Mouse (Mus musculus) embryonic facial prominence, embryonic 13.5 days (tissue): ENCODE measurements at regions not wholly inside any gene's neighbourhood (a gene's known extent, or its start where the extent isn't known, plus 50 kb on each side); places are given as distances from the start of the nearest gene placed in this dataset.

Experiments
- ATAC-seq: fragments of 200-750 bp; cut with Nextera tagmentation; 2 replicates; pipeline ENCODE4 v1.8.0; 2017; ENCODE audit warnings: low read depth; ENCODE audit not compliant: insufficient number of reproducible peaks, insufficient read depth, low FRiP score, low TSS enrichment
- H3K27ac ChIP-seq: fragments of 300-500 bp; sonication (generic); 2 replicates; pipeline ENCODE4 v1.5.1; 2015; ENCODE audit warnings: moderate library complexity, mild to moderate bottlenecking, inconsistent platforms
- H3K27me3 ChIP-seq: fragments of 300-500 bp; sonication (generic); 2 replicates; pipeline ENCODE4 v1.6.1; 2015; ENCODE audit warnings: mild to moderate bottlenecking, inconsistent platforms
- H3K36me3 ChIP-seq: fragments of 300-500 bp; sonication (generic); 2 replicates; pipeline ENCODE4 v1.6.1; 2015; ENCODE audit warnings: mild to moderate bottlenecking, inconsistent platforms
- H3K4me1 ChIP-seq: fragments of 300-500 bp; sonication (generic); 2 replicates; pipeline ENCODE4 v1.6.1; 2015; ENCODE audit warnings: inconsistent platforms
- H3K4me2 ChIP-seq: fragments of 300-500 bp; sonication (generic); 2 replicates; pipeline ENCODE4 v1.6.1; 2015; ENCODE audit warnings: moderate library complexity, mild to moderate bottlenecking, inconsistent platforms
- H3K4me3 ChIP-seq: fragments of 300-500 bp; sonication (generic); 2 replicates; pipeline ENCODE4 v1.5.1; 2015; ENCODE audit warnings: mild to moderate bottlenecking, inconsistent platforms
- H3K9ac ChIP-seq: fragments of 300-500 bp; sonication (generic); 2 replicates; pipeline ENCODE4 v1.6.1; 2015; ENCODE audit warnings: mild to moderate bottlenecking, inconsistent platforms
- H3K9me3 ChIP-seq: fragments of 300-500 bp; sonication (generic); 2 replicates; pipeline ENCODE4 v1.6.1; 2016; ENCODE audit warnings: inconsistent platforms
- WGBS: fragments of 180-500 bp; shearing (Covaris S2); methylation state at CpG from one replicate; pipeline ENCODE4 v1.1.7; 2015; ENCODE audit warnings: mixed read lengths; 5-methylcytosine and 5-hydroxymethylcytosine counted together

DNA sequence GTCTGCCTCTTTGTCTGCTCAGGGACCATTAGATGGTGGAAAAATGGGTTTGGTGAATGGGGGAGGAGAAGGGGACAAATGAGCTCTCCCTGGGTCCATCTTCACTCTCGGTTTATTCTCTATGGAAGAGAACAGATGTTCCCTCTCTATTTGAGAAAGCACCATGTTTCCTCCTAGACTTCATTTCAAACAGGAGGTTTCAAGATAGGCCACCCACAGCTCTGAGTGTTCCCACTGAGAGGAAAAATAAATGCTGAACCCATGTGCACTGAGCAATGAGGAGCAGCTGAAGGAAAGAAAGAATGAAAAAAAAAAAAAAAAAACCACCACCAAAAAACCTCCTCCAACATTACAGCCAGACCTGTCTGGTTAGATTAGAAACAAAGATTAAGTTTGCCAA, 799.2 kb downstream of the Kcnj2 start:
- no peak for ATAC-seq
- 51% methylated on average over 1 of the region's 1 CpGs for WGBS
- Histone ChIP-seq H3K9ac (no peak overlapping the region), H3K27ac (no peak overlapping the region), H3K9me3 (no peaks in the 10 kb centered on the region), H3K36me3 (no peaks in the 10 kb centered on the region), H3K4me1 (no peaks in the 10 kb centered on the region), H3K27me3 (no peaks in the 10 kb centered on the region), H3K4me2 (no peak overlapping the region), H3K4me3 (no peak overlapping the region)

DNA sequence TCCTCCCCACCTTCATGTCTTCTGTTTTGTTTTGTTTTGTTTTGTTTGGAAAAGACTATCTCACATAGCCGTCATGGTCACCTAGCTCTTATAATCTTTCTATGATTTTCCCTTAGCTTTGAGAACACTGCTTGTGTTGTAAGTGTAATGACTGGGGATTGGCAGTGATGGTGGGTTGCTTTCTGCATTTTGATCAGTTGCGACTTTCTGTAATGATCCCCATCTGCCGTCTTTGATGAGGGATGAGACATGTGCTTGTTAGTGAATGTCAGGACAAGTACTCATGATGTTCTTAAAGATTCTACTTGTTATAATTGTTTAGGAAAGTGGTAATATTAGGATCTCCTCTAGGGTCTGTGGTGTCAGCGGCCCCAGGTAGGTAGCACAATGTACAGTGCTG, 809.4 kb downstream of the Kcnj2 start:
- H3K4me2 ChIP-seq, result no peak overlapping the region
- H3K27me3 ChIP-seq, result no peaks in the 10 kb centered on the region
- WGBS, result 90% methylated on average over 4 of the region's 4 CpGs
- no peaks in the 10 kb centered on the region for H3K4me1 ChIP-seq
- no peaks in the 10 kb centered on the region for H3K9me3 ChIP-seq
- H3K36me3 ChIP-seq, result no peaks in the 10 kb centered on the region
- H3K27ac ChIP-seq, result no peak overlapping the region
- H3K9ac ChIP-seq, result no peak overlapping the region
- no peak for ATAC-seq
- no peak overlapping the region for H3K4me3 ChIP-seq

DNA sequence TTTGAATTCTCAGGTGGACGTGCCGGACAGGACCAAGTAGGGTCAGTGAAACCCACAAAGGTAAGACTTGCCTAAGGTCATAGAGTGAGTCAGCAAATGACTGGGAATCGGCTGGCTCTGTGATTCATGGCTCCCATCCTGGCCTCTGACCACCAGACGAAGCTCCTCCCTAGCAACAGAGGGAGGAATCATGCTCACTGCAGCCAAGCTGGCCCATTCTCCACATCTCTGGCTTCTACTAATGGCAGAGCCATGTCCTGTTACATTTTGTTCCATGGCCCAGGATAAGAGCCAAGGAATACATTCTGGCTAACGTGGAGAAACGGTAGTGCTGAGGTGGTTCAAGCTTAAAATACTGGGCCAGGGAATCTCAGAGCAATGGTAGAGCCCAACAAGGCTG, 814.2 kb downstream of the Kcnj2 start:
- Histone ChIP-seq H3K4me1 (no peaks in the 10 kb centered on the region), H3K4me2 (no peak overlapping the region), H3K9ac (no peak overlapping the region), H3K27ac (no peak overlapping the region), H3K36me3 (no peaks in the 10 kb centered on the region), H3K9me3 (no peaks in the 10 kb centered on the region), H3K27me3 (peaks cover 2% of the 10 kb centered on the region; the same call in 1 of the 2 replicates), H3K4me3 (no peak overlapping the region)
- 89% methylated on average over 6 of the region's 6 CpGs for WGBS
- no peak for ATAC-seq

DNA sequence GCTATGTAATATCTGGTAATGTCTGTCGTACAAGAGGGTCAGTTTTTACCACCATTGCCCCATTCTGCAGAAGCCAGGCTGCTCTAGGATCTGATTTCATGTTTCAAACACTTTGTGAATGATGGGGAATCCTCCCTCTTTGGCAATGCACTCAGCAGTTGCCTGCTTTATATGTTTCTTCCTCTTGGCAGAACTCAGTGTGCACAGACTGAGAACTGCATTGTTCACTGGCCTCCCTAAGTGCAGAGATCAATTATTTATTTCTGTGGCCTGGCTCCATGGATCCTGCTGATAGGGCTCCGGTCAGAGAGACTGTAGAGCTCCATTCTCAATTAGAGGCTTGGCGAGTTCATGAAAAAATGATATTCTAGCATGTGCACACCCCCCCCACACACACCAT, 824.1 kb downstream of the Kcnj2 start:
- no peak for ATAC-seq
- no peak overlapping the region for H3K27ac ChIP-seq
- WGBS, result 75% methylated on average over 3 of the region's 3 CpGs

DNA sequence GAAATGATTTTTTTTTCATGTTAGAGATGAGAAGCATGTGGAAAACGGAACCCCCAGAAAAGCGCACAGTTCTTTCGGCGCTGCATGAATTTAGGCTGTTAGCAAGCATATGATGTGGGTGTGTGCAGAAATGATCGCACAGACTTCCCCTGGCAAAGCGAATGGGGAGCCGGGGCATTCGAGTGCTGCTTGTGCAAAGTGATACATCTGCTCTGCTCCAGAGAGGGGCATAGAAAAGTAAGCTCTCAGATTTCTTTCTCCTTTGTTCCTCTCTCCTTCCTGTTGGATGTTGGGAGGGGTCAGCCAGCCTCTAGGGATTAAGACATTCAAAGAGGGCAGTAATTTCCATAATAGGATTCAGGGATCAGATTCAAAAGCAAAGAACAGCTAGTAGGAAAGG, 827.9 kb downstream of the Kcnj2 start:
- WGBS, result 4% methylated on average over 8 of the region's 8 CpGs
- no peak overlapping the region for H3K4me3 ChIP-seq
- ATAC-seq, result no peak
- no peaks in the 10 kb centered on the region for H3K36me3 ChIP-seq
- H3K4me1 ChIP-seq, result peaks cover 23% of the 10 kb centered on the region
- no peaks in the 10 kb centered on the region for H3K9me3 ChIP-seq
- H3K27ac ChIP-seq, result no peak overlapping the region
- peak overlapping the region; percentile 42 for H3K4me2 ChIP-seq
- H3K27me3 ChIP-seq, result peaks cover 8% of the 10 kb centered on the region
- H3K9ac ChIP-seq, result peak overlapping the region; percentile 41; the same call in 1 of the 2 replicates

More for the DNA sequence above, 824.1 kb downstream of the Kcnj2 start:
- no peak overlapping the region for H3K4me3 ChIP-seq
- H3K27me3 ChIP-seq, result peaks cover 4% of the 10 kb centered on the region
- H3K4me2 ChIP-seq, result no peak overlapping the region
- H3K9me3 ChIP-seq, result no peaks in the 10 kb centered on the region
- peaks cover 23% of the 10 kb centered on the region for H3K4me1 ChIP-seq
- H3K36me3 ChIP-seq, result no peaks in the 10 kb centered on the region
- H3K9ac ChIP-seq, result no peak overlapping the region

DNA sequence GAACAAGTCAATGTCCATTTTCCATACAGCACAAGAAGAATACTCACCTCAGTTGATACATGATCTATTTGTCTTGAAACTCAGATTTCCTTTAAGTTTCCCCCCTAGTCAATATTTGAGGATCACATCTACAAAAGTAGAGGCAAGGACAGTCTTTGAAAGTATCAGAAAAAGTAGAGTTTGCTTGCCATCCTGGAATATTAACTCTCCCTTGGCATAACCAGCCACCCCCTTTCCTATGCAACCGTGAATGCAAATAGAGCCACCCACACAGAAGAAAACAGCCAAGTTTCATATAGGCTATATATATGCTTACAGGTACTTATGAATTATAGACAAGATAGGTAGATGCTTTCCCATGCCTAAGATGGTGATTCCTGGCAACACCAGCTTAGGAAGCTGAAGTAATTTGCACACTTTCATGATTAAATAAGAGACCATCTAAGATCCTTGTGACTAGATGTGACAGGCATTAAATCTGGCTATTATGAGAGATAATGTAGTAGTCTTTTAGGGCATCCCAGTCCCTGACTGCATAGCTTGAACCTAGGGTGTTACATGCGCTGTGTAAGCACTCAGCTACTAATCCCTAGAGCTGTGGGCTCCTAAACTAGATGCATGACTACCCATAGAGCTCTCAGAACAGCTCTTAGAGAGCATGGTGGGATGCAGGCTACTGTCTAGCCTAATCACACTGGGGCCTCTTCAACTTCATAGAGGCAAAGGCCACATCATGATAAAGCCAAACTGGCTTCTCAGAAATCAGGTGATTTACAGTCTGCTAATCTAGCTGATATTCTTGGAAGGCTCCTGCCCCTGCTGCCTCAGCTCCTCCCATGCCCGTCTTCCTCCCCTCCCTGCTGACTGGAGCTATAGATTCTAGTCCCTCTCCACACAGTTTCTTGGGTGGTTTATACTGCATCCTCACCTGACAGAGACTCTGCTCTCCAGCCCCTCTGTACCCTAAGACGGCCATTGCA, 829.5 kb downstream of the Kcnj2 start:
- H3K9me3 ChIP-seq, result no peaks in the 10 kb centered on the region
- ATAC-seq, result no peak
- H3K36me3 ChIP-seq, result no peaks in the 10 kb centered on the region
- H3K27ac ChIP-seq, result no peak overlapping the region
- H3K9ac ChIP-seq, result no peak overlapping the region
- H3K4me1 ChIP-seq, result peaks cover 17% of the 10 kb centered on the region
- H3K4me3 ChIP-seq, result no peak overlapping the region
- H3K4me2 ChIP-seq, result no peak overlapping the region
- WGBS, result 83% methylated on average over 4 of the region's 4 CpGs
- peaks cover 8% of the 10 kb centered on the region for H3K27me3 ChIP-seq

DNA sequence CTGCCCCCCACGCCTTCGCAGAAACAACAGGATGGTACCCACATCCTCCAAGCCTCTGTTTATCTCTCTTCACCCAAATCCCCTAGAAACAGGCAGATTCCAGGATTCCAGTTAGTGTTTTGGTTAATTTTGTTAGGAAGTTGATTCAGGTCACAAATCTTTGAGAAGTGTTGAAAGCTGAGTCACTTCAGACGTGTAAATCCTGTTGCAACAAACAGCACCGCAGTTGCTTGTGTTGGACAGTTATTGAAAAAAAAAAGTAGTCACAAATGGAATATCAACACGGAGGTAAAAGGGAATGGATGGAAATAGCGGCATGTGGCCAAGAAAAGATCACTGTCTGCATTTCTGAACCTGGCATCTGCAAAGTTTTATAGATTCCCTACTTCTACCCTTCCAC, 831.0 kb downstream of the Kcnj2 start:
- no peak overlapping the region for H3K4me3 ChIP-seq
- H3K36me3 ChIP-seq, result no peaks in the 10 kb centered on the region
- H3K4me1 ChIP-seq, result peaks cover 10% of the 10 kb centered on the region
- ATAC-seq, result no peak
- H3K4me2 ChIP-seq, result no peak overlapping the region
- WGBS, result 87% methylated on average over 6 of the region's 6 CpGs
- no peak overlapping the region for H3K9ac ChIP-seq
- no peaks in the 10 kb centered on the region for H3K9me3 ChIP-seq
- peaks cover 8% of the 10 kb centered on the region for H3K27me3 ChIP-seq
- no peak overlapping the region for H3K27ac ChIP-seq

DNA sequence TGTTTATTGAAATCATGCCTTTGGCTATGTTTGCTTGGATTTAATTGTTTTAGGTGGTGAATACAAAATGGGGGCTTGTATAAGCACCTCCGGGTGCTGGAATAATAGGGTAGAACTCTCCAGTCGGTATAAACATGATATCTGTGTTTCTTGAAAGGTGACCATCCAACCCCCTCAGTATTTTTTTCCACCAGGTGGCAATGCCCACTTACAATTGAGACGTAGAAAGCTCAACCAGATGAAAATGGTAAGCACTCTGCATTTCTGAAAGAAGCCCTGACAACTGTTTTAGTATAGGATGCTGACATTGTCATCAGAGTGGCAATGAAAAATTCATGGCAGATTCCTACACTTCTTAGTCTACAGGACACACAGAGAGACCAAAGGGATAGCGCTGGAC, 838.1 kb downstream of the Kcnj2 start:
- H3K27ac ChIP-seq, result no peak overlapping the region
- H3K9ac ChIP-seq, result no peak overlapping the region
- no peak for ATAC-seq
- no peaks in the 10 kb centered on the region for H3K9me3 ChIP-seq
- H3K27me3 ChIP-seq, result no peaks in the 10 kb centered on the region
- WGBS, result 66% methylated on average over 4 of the region's 4 CpGs
- no peaks in the 10 kb centered on the region for H3K4me1 ChIP-seq
- no peaks in the 10 kb centered on the region for H3K36me3 ChIP-seq
- no peak overlapping the region for H3K4me3 ChIP-seq
- no peak overlapping the region for H3K4me2 ChIP-seq

DNA sequence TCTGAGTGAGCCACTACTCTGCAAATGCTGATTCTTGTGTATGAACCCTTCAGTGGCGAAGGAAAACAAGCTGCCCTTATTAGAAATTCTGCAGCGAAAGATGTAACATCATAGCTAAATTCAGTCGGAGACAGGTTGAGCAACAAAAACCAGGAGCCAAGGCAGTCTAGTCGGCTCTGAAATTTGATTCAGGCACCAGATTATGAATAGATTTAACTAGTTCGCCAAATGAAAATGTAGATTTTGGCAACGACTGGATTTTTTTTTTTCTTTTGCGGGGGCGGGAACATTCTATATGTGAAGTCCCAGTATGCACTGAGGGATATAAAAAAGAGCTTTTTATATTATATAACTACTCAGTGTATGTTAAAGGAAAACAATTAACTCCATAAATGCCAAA, 847.9 kb downstream of the Kcnj2 start:
- Histone ChIP-seq H3K9me3 (no peaks in the 10 kb centered on the region), H3K9ac (no peak overlapping the region), H3K4me1 (no peaks in the 10 kb centered on the region), H3K36me3 (no peaks in the 10 kb centered on the region), H3K27ac (no peak overlapping the region; the same call in 1 of the 2 replicates), H3K27me3 (no peaks in the 10 kb centered on the region), H3K4me2 (no peak overlapping the region), H3K4me3 (no peak overlapping the region)
- 54% methylated on average over 8 of the region's 8 CpGs for WGBS
- no peak for ATAC-seq

DNA sequence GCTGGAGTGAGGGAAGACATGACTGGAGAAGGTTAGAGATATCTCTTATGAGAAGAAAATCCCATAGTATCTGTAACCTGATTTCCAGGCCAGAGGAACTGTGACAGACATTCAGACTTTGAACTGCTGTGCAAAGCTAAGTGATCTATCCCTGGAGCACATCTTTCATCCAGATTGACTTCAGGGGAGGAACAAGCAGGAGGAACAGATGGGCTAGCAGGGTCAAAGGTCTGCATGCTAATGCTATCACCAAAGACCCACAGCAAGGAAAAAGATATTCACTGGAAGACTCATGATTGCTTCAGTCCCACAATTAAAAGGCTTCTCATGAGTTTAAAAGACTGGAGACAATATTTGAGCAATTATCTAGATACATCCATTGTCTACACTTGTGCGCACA, 855.7 kb upstream of the Sox9 start:
- H3K36me3 ChIP-seq, result no peaks in the 10 kb centered on the region
- H3K4me1 ChIP-seq, result peaks cover 11% of the 10 kb centered on the region
- H3K4me3 ChIP-seq, result no peak overlapping the region
- WGBS, result 94% methylated on average over 1 of the region's 1 CpGs
- no peaks in the 10 kb centered on the region for H3K27me3 ChIP-seq
- H3K9ac ChIP-seq, result no peak overlapping the region
- H3K9me3 ChIP-seq, result no peaks in the 10 kb centered on the region
- no peak overlapping the region for H3K27ac ChIP-seq
- no peak for ATAC-seq
- H3K4me2 ChIP-seq, result no peak overlapping the region

DNA sequence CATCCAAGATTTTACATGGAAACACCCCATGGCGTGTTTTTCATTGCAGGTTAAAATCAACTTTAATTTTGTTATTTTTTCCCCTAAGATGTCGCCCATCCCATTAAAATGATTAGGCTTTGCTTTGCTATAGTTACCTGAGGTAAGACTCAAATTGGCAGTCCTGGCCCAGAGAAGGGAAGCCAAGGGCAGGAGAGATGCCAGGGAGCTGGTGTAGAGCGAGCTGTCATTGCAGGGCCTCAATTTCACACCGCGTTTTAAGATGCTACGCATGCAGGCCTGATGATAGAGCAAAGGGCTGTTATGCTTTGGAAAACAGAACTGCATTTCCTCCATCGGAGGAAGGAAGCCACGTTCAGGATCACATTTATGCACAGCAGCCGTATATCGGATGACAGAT, 852.7 kb upstream of the Sox9 start:
- no peak for ATAC-seq
- Histone ChIP-seq H3K36me3 (no peaks in the 10 kb centered on the region), H3K27me3 (no peaks in the 10 kb centered on the region), H3K9me3 (no peaks in the 10 kb centered on the region), H3K4me2 (no peak overlapping the region), H3K27ac (peak overlapping the region; percentile 64), H3K4me1 (peaks cover 11% of the 10 kb centered on the region), H3K4me3 (no peak overlapping the region), H3K9ac (no peak overlapping the region)
- WGBS, result 48% methylated on average over 10 of the region's 10 CpGs

DNA sequence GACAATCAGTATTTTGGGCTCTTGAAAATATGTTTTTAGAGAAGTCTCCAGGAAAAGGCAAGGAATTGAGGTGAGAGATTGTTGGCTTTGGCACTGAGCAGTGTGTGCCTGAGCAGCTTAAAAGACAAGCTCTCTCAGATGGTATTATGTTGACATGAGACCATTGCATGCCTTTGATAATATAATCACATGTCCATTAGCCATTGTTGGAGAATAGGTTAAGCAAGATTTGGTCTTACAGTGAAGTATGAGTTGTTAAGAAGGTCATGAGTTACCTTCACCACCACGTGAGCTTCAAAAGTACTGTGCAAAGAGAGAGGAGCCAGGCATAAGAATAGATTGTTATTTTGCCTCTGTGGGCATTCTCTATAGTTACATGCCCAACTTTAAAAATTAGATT, 850.0 kb upstream of the Sox9 start:
- no peaks in the 10 kb centered on the region for H3K9me3 ChIP-seq
- H3K4me1 ChIP-seq, result peaks cover 11% of the 10 kb centered on the region
- 62% methylated on average over 1 of the region's 1 CpGs for WGBS
- ATAC-seq, result no peak
- no peaks in the 10 kb centered on the region for H3K27me3 ChIP-seq
- H3K36me3 ChIP-seq, result no peaks in the 10 kb centered on the region
- H3K4me2 ChIP-seq, result no peak overlapping the region
- no peak overlapping the region for H3K27ac ChIP-seq
- no peak overlapping the region for H3K9ac ChIP-seq
- H3K4me3 ChIP-seq, result no peak overlapping the region
